Mouse (Mus musculus) heart, embryonic 11.5 days (tissue): ENCODE measurements around the gene Heg1. TPM values are rescaled to one million over a fixed set of nuclear protein-coding genes. Genes with fewer than 3 reads are reported as not detected.

Experiments used
- ATAC-seq: fragments of 200-750 bp; cut with Nextera tagmentation; replicated peaks from 2 replicates; pipeline ENCODE4 v1.8.0; 2017; ENCODE audit warnings: moderate library complexity; ENCODE audit not compliant: insufficient number of reproducible peaks, low FRiP score, low TSS enrichment
- H3K27ac ChIP-seq: fragments of 300-500 bp; sonication (generic); 2 replicates; pipeline ENCODE4 v1.5.1; 2014; ENCODE audit warnings: mild to moderate bottlenecking, low read depth, low read length
- H3K27me3 ChIP-seq: fragments of 300-500 bp; sonication (generic); 2 replicates; pipeline ENCODE4 v1.6.1; 2014; ENCODE audit warnings: mild to moderate bottlenecking, low read length, mixed read lengths; ENCODE audit not compliant: control insufficient read depth, insufficient read depth
- H3K36me3 ChIP-seq: fragments of 300-500 bp; sonication (generic); 2 replicates; pipeline ENCODE4 v1.6.1; 2014; ENCODE audit warnings: mild to moderate bottlenecking, low read length, moderate library complexity, mixed read lengths; ENCODE audit not compliant: control insufficient read depth, insufficient read depth
- H3K4me1 ChIP-seq: fragments of 300-500 bp; sonication (generic); 2 replicates; pipeline ENCODE4 v1.6.1; 2014; ENCODE audit warnings: low read length; ENCODE audit not compliant: control insufficient read depth, insufficient read depth
- H3K4me2 ChIP-seq: fragments of 300-500 bp; sonication (generic); 2 replicates; pipeline ENCODE4 v1.6.1; 2014; ENCODE audit warnings: mild to moderate bottlenecking, moderate library complexity
- H3K4me3 ChIP-seq: fragments of 300-500 bp; sonication (generic); 2 replicates; pipeline ENCODE4 v1.5.1; 2014; ENCODE audit warnings: low read depth, low read length
- H3K9ac ChIP-seq: fragments of 300-500 bp; sonication (generic); 2 replicates; pipeline ENCODE4 v1.6.1; 2014; ENCODE audit warnings: mild to moderate bottlenecking, low read depth, low read length, moderate library complexity
- H3K9me3 ChIP-seq: fragments of 300-500 bp; sonication (generic); replicated peaks from 2 replicates; pipeline ENCODE4 v1.6.1; 2016; ENCODE audit warnings: low read length; ENCODE audit not compliant: control insufficient read depth
- WGBS: fragments of 180-500 bp; shearing (Covaris S2); extraction: QIAGEN DNeasy Blood & Tissue Kit; methylation state at CpG from one replicate; pipeline ENCODE4 v1.1.7; 2014; ENCODE audit not compliant: insufficient replicate concordance; 5-methylcytosine and 5-hydroxymethylcytosine counted together
- polyA plus RNA-seq: library from polyadenylated mRNA; unstranded; fragments of >200 nt; fragmentation: Nextera tagmentation; extraction: Ambion mirVana; gene quantifications from 2 replicates; pipeline ENCODE4 v1.2.1, GENCODE M21; 2014

Heg1 gene
- polyA plus RNA-seq, 1 experiment from 2014 or later = 31.3 TPM

DNA sequence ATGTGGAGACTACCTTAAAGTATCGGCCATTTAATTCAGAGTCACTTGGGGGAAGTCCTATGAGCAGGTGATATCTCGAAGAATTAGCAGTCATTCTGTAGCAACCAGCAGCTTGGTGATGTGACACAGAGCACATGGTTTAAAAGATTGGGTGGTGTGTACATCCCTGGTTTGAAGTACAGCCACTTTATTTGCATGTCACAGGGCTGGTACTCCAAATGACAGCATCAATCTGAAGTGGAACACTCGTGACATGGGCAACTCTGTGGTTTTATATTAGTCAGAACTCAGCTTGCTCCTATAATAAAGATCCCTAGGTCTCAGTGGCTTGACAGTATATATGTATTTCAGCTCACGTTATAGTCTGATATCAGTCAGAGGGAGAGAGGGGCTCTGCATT is 11.5 kb upstream of the Heg1 start:
- Histone ChIP-seq H3K36me3 (no peaks in the 10 kb centered on the region), H3K9ac (no peak overlapping the region), H3K4me1 (peaks cover 15% of the 10 kb centered on the region), H3K27ac (no peak overlapping the region), H3K9me3 (no peaks in the 10 kb centered on the region), H3K27me3 (no peaks in the 10 kb centered on the region), H3K4me3 (no peak overlapping the region), H3K4me2 (no peak overlapping the region)
- ATAC-seq = no peak
- 73% methylated on average over 4 of the region's 4 CpGs for WGBS

GRCm38 (mm10) chr16:33673530-33674109 is 10.6 kb upstream of the Heg1 start:
- Histone ChIP-seq H3K9ac (no peak overlapping the region), H3K4me1 (peaks cover 15% of the 10 kb centered on the region), H3K36me3 (no peaks in the 10 kb centered on the region), H3K27ac (no peak overlapping the region), H3K9me3 (no peaks in the 10 kb centered on the region), H3K4me2 (no peak overlapping the region), H3K4me3 (no peak overlapping the region), H3K27me3 (no peaks in the 10 kb centered on the region)
- WGBS = 51% methylated on average over 14 of the region's 14 CpGs
- ATAC-seq = no peak

DNA sequence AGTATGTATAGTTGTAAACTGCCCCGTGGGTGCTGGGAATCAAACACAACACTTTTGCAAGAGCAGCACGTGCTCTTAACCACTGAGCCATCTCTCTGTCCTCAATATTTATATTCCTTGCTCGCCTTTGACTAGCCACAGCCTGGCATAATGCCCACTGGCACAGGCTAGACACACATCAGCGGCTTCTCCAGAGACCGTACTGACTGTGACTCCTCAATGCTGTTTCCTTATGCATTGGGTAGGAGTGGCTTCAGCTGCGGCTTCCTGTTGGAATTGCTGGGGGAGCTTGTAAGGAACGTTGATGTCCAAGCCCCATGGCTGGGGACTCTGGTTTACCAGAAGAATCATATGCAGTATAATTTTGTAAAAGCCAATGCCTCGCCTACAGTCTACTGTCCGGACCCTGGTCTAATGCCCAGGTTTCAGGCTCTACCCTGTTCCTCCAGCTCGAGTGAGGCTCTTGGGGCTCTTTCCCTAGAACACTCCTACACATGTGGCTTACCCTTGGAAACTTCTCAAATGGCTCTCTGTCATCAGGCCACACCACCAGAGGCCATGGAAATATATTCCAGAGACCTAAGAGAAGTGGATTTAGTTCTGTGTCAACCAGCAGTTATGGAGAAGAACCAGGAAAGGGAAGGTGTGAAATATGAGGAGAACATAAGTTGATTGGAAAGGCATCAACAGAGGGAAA is 8.9 kb upstream of the Heg1 start:
- Histone ChIP-seq H3K9ac (no peak overlapping the region), H3K9me3 (no peaks in the 10 kb centered on the region), H3K36me3 (no peaks in the 10 kb centered on the region), H3K4me2 (no peak overlapping the region), H3K27ac (no peak overlapping the region), H3K27me3 (no peaks in the 10 kb centered on the region), H3K4me3 (no peak overlapping the region), H3K4me1 (peaks cover 15% of the 10 kb centered on the region)
- ATAC-seq = no peak
- 86% methylated on average over 10 of the region's 10 CpGs for WGBS

GRCm38 (mm10) chr16:33675848-33676184 is 8.4 kb upstream of the Heg1 start:
- no peaks in the 10 kb centered on the region for H3K36me3 ChIP-seq
- no peaks in the 10 kb centered on the region for H3K9me3 ChIP-seq
- H3K27ac ChIP-seq = no peak overlapping the region
- H3K4me3 ChIP-seq = no peak overlapping the region
- H3K4me2 ChIP-seq = no peak overlapping the region
- ATAC-seq = no peak
- H3K9ac ChIP-seq = no peak overlapping the region
- peaks cover 15% of the 10 kb centered on the region for H3K4me1 ChIP-seq
- 64% methylated on average over 3 of the region's 3 CpGs for WGBS
- no peaks in the 10 kb centered on the region for H3K27me3 ChIP-seq

DNA sequence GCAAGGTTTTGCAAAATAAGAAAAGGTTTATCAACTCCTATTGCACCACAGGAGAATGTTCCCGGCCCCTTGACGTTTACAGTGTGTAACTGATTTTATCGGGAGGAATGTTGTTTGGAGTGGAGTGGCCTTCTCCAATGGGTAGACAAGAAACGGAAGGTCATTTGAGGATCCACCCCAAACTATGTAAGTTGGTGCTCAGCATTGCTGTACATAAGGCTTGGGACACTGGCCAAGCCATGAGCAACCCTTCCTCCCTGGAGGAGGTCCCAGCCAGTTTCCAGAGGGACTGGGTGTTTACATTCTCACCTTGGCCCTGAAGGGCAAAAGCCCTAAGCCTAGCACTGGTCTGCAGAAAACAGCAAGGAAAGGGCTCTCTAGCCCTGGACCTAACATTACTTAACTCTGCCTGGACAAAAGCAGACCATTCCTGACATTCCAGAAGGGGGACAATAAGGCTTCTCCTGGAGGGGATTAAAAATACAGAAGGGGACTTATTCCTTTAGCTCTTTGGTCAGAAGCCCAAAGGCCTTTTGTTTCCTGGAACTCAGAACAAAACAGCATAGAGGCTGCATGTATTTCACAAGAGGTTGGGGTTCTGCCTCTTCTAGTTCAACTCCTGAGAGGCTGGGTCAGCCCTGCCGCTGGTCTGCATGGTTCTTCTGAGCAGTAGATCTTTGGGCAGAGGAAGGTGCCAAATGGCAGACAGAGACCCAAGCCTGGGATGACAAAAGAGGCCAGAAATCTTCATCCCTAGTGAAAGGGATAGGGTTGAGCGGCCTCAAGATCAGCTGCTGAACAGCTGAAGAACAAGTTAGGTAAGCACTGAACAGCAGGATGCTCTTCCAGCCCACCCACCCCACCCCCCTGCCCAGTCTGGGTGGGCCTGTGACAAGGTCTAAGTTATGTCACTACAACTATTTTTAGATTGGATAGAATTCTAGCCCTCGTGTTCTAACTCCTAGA is 7.5 kb upstream of the Heg1 start:
- Histone ChIP-seq H3K27me3 (no peaks in the 10 kb centered on the region), H3K27ac (no peak overlapping the region), H3K4me3 (no peak overlapping the region), H3K9me3 (no peaks in the 10 kb centered on the region), H3K9ac (no peak overlapping the region), H3K36me3 (no peaks in the 10 kb centered on the region), H3K4me1 (peaks cover 15% of the 10 kb centered on the region), H3K4me2 (no peak overlapping the region)
- ATAC-seq = no peak
- 48% methylated on average over 7 of the region's 7 CpGs for WGBS

- H3K9me3 ChIP-seq = no peaks in the 10 kb centered on the region
- H3K4me3 ChIP-seq = no peak overlapping the region
- H3K9ac ChIP-seq = no peak overlapping the region
- no peak for ATAC-seq
- no peak overlapping the region for H3K27ac ChIP-seq
- no peaks in the 10 kb centered on the region for H3K27me3 ChIP-seq
- H3K4me1 ChIP-seq = peaks cover 15% of the 10 kb centered on the region
- WGBS = 85% methylated on average over 7 of the region's 7 CpGs
- no peak overlapping the region for H3K4me2 ChIP-seq
- H3K36me3 ChIP-seq = no peaks in the 10 kb centered on the region
Measured at GRCm38 (mm10) chr16:33677313-33677690, 6.9 kb upstream of the Heg1 start.

DNA sequence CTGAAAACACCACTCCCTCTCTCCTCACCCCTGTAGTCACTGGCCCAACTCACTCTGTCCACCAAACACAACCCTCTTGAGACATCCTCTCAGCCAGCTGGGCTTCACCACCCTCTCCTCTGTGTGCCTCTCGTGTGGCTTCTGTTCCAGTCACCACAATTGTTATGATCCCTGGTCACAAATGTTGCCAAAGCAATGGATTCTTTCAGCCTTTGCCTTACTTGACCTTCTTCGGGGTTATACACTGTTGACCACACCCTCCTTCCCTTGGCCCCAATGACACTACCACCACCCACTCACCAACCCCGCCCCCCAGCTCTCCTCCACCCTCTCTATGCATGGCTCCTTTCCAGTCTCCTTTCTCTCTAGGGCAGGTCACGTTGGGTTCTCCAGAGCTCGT is 6.3 kb upstream of the Heg1 start:
- Histone ChIP-seq H3K27ac (no peak overlapping the region), H3K4me1 (peaks cover 15% of the 10 kb centered on the region), H3K9ac (no peak overlapping the region), H3K9me3 (no peaks in the 10 kb centered on the region), H3K4me3 (no peak overlapping the region), H3K4me2 (no peak overlapping the region), H3K27me3 (no peaks in the 10 kb centered on the region), H3K36me3 (no peaks in the 10 kb centered on the region)
- ATAC-seq = no peak
- WGBS = 84% methylated on average over 5 of the region's 5 CpGs

DNA sequence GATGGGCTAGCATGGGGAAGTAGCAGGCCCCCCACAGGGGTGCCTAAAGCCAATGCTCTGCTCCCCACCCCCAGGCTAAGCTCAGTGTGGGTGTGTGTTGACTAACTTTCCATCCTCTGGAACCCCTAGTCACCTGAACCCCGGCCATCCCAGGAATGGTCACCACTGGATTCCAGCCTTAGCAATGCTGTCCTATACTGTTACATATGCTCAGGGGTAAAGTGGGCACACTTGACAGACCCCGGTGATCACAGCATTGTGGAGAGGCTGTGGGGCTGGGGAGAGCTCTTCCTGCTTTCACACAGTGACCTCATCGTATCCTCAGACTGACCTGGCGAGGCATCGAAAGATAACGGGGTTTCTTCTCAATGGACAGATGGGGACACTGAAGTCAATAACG is 3.9 kb upstream of the Heg1 start:
- H3K27ac ChIP-seq = no peak overlapping the region
- no peaks in the 10 kb centered on the region for H3K36me3 ChIP-seq
- no peaks in the 10 kb centered on the region for H3K27me3 ChIP-seq
- peaks cover 15% of the 10 kb centered on the region for H3K4me1 ChIP-seq
- H3K9me3 ChIP-seq = no peaks in the 10 kb centered on the region
- 72% methylated on average over 7 of the region's 7 CpGs for WGBS
- no peak overlapping the region for H3K9ac ChIP-seq
- H3K4me2 ChIP-seq = no peak overlapping the region
- no peak overlapping the region for H3K4me3 ChIP-seq
- no peak for ATAC-seq
